Mouse (Mus musculus) megakaryocyte, embryonic 14.5 days (primary cell): ENCODE data around the gene Etnk1. TPM values are rescaled to one million over a fixed set of nuclear protein-coding genes. Genes with fewer than 3 reads are reported as not detected.

Experiments used
- H3K27me3 ChIP-seq: replicated peaks from 2 replicates; pipeline ENCODE3; 2012; ENCODE audit warnings: inconsistent platforms
- H3K36me3 ChIP-seq: replicated peaks from 2 replicates; pipeline ENCODE3; 2012; ENCODE audit warnings: low read length, inconsistent platforms, mixed read lengths
- H3K4me1 ChIP-seq: 2 replicates; pipeline ENCODE4 v1.6.1; 2012; ENCODE audit warnings: inconsistent platforms
- H3K4me3 ChIP-seq: replicated peaks from 2 replicates; pipeline ENCODE3; 2012; ENCODE audit warnings: moderate library complexity, mild to moderate bottlenecking, inconsistent platforms
- H3K9me3 ChIP-seq: 2 replicates; pipeline ENCODE4 v1.6.1; 2012; ENCODE audit warnings: inconsistent platforms
- FLI1 ChIP-seq: IDR thresholded peaks from 2 replicates; pipeline ENCODE4 v1.6.1; 2012; ENCODE audit warnings: low read length, inconsistent platforms, mixed read lengths
- GATA1 ChIP-seq: IDR thresholded peaks from 3 replicates; pipeline ENCODE4 v1.6.1; 2012; ENCODE audit warnings: mixed read lengths, low read length, inconsistent platforms, borderline replicate concordance
- polyA plus RNA-seq: library from polyadenylated mRNA; stranded (reverse); fragments of >175 nt; gene quantifications from 2 replicates; pipeline ENCODE4 v1.2.3, GENCODE M21; 2012; ENCODE audit warnings: low replicate concordance; ENCODE audit not compliant: insufficient read depth

Etnk1 gene
- polyA plus RNA-seq, 1 experiment: 3.1 TPM

- no peaks in the 10 kb centered on the region for H3K9me3 ChIP-seq
- H3K36me3 ChIP-seq: peaks cover 95% of the 10 kb centered on the region
- no peak overlapping the region for H3K4me3 ChIP-seq
- H3K27me3 ChIP-seq: no peaks in the 10 kb centered on the region
- TF ChIP-seq FLI1 (no peak), GATA1 (no peak)
- H3K4me1 ChIP-seq: peaks cover 3% of the 10 kb centered on the region; the same call in 1 of the 2 replicates
These were observed 31.4 kb downstream of the Etnk1 start for GRCm38 (mm10) chr6:143198421-143198820.

- H3K36me3 ChIP-seq: peaks cover 95% of the 10 kb centered on the region
- TF ChIP-seq FLI1 (no peak), GATA1 (no peak)
- H3K27me3 ChIP-seq: no peaks in the 10 kb centered on the region
- peaks cover 7% of the 10 kb centered on the region for H3K4me1 ChIP-seq
- H3K4me3 ChIP-seq: peak overlapping the region; percentile 64
- H3K9me3 ChIP-seq: no peaks in the 10 kb centered on the region
These were observed 36.1 kb downstream of the Etnk1 start for GRCm38 (mm10) chr6:143203097-143203496.

GRCm38 (mm10) chr6:143208880-143209279 lies 41.9 kb downstream of the Etnk1 start:
- Histone ChIP-seq H3K27me3 (no peaks in the 10 kb centered on the region), H3K9me3 (peaks cover 41% of the 10 kb centered on the region), H3K4me3 (no peak overlapping the region), H3K36me3 (peaks cover 78% of the 10 kb centered on the region), H3K4me1 (peaks cover 3% of the 10 kb centered on the region; the same call in 1 of the 2 replicates)
- no peak for TF ChIP-seq FLI1
- TF ChIP-seq GATA1: no peak

- Histone ChIP-seq H3K36me3 (peaks cover 49% of the 10 kb centered on the region), H3K27me3 (no peaks in the 10 kb centered on the region), H3K4me1 (no peaks in the 10 kb centered on the region; the same call in 1 of the 2 replicates), H3K4me3 (no peak overlapping the region), H3K9me3 (peaks cover 62% of the 10 kb centered on the region)
- TF ChIP-seq FLI1 (no peak), GATA1 (no peak)
These were observed 45.7 kb downstream of the Etnk1 start for GRCm38 (mm10) chr6:143212766-143213165.

- Histone ChIP-seq H3K4me3 (no peak overlapping the region), H3K9me3 (peaks cover 62% of the 10 kb centered on the region), H3K36me3 (peaks cover 42% of the 10 kb centered on the region), H3K27me3 (no peaks in the 10 kb centered on the region), H3K4me1 (no peaks in the 10 kb centered on the region)
- TF ChIP-seq GATA1 (no peak), FLI1 (no peak)
These were observed 46.4 kb downstream of the Etnk1 start for GRCm38 (mm10) chr6:143213461-143213860.

GRCm38 (mm10) chr6:143216221-143216620 lies 49.2 kb downstream of the Etnk1 start:
- no peak for TF ChIP-seq FLI1
- no peak for TF ChIP-seq GATA1
- peaks cover 46% of the 10 kb centered on the region for H3K9me3 ChIP-seq
- peaks cover 20% of the 10 kb centered on the region for H3K36me3 ChIP-seq
- no peaks in the 10 kb centered on the region for H3K4me1 ChIP-seq
- H3K4me3 ChIP-seq: no peak overlapping the region
- no peaks in the 10 kb centered on the region for H3K27me3 ChIP-seq

GRCm38 (mm10) chr6:143219347-143219746 lies 52.3 kb downstream of the Etnk1 start:
- H3K36me3 ChIP-seq: peaks cover 6% of the 10 kb centered on the region
- H3K4me3 ChIP-seq: no peak overlapping the region
- H3K9me3 ChIP-seq: peaks cover 19% of the 10 kb centered on the region
- TF ChIP-seq FLI1 (no peak), GATA1 (no peak)
- no peaks in the 10 kb centered on the region for H3K27me3 ChIP-seq
- H3K4me1 ChIP-seq: no peaks in the 10 kb centered on the region

GRCm38 (mm10) chr6:143221245-143221644 lies 54.2 kb downstream of the Etnk1 start:
- H3K4me1 ChIP-seq: no peaks in the 10 kb centered on the region
- no peak overlapping the region for H3K4me3 ChIP-seq
- peaks cover 8% of the 10 kb centered on the region for H3K9me3 ChIP-seq
- no peaks in the 10 kb centered on the region for H3K27me3 ChIP-seq
- no peaks in the 10 kb centered on the region for H3K36me3 ChIP-seq
- no peak for TF ChIP-seq GATA1
- TF ChIP-seq FLI1: no peak

- no peak overlapping the region for H3K4me3 ChIP-seq
- TF ChIP-seq GATA1: no peak
- no peak for TF ChIP-seq FLI1
- no peaks in the 10 kb centered on the region for H3K36me3 ChIP-seq
- no peaks in the 10 kb centered on the region for H3K27me3 ChIP-seq
- peaks cover 5% of the 10 kb centered on the region for H3K9me3 ChIP-seq
- H3K4me1 ChIP-seq: peaks cover 7% of the 10 kb centered on the region; the same call in 1 of the 2 replicates
These were observed 57.0 kb downstream of the Etnk1 start for GRCm38 (mm10) chr6:143224057-143224456.

- Histone ChIP-seq H3K36me3 (no peaks in the 10 kb centered on the region), H3K9me3 (peaks cover 5% of the 10 kb centered on the region), H3K27me3 (no peaks in the 10 kb centered on the region), H3K4me3 (no peak overlapping the region), H3K4me1 (peaks cover 12% of the 10 kb centered on the region; the same call in 1 of the 2 replicates)
- TF ChIP-seq FLI1: no peak
- no peak for TF ChIP-seq GATA1
These were observed 57.9 kb downstream of the Etnk1 start for GRCm38 (mm10) chr6:143224885-143225284.

GRCm38 (mm10) chr6:143228696-143229095 lies 61.7 kb downstream of the Etnk1 start:
- H3K9me3 ChIP-seq: peaks cover 5% of the 10 kb centered on the region
- H3K27me3 ChIP-seq: no peaks in the 10 kb centered on the region
- no peak overlapping the region for H3K4me3 ChIP-seq
- peaks cover 14% of the 10 kb centered on the region; the same call in 1 of the 2 replicates for H3K4me1 ChIP-seq
- no peaks in the 10 kb centered on the region for H3K36me3 ChIP-seq
- TF ChIP-seq GATA1 (no peak), FLI1 (no peak)
